Mouse (Mus musculus): ENCODE results near the gene Ccdc88a. TPM values are rescaled to one million over a fixed set of nuclear protein-coding genes. Genes with fewer than 3 reads are reported as not detected.

Gene Ccdc88a
- total and polyA plus RNA-seq, 3 experiments = 4.0 to 225 (median 5.9) TPM

Other genes starting within 250 kb of the Ccdc88a start
- gene Pnpt1, start 242.9 kb upstream of the Ccdc88a start, total RNA-seq (2012; rRNA removed) = 85.0 and 87.4 TPM in 2 replicates
- 10 to 100 TPM in 1 of 2 experiments, not detected in 1; 56.2 TPM for gene Pnpt1, start 242.9 kb upstream of the Ccdc88a start, polyA plus RNA-seq (2012; ENCODE audit: insufficient read depth in 1 of 2, insufficient read length in 2 of 2, low read depth in 1 of 2, low replicate concordance in 2 of 2, missing spikeins in 1 of 2)
- gene Ppp4r3b, start 200.8 kb upstream of the Ccdc88a start, total RNA-seq (2012; rRNA removed) = 95.7 and 98.0 TPM in 2 replicates
- gene Ppp4r3b, start 200.8 kb upstream of the Ccdc88a start, polyA plus RNA-seq (2012; ENCODE audit: insufficient read depth in 1 of 2, insufficient read length in 2 of 2, low read depth in 1 of 2, low replicate concordance in 2 of 2, missing spikeins in 1 of 2) = 100 to 1,000 TPM in 1 of 2 experiments, 10 to 100 TPM in 1; 58.9 to 145 TPM
- gene Cfap36, start 126.2 kb upstream of the Ccdc88a start, total RNA-seq (2012; rRNA removed) = 18.7 and 18.8 TPM in 2 replicates
- 10 to 100 TPM in 1 of 2 experiments, not detected in 1; 17.8 TPM for gene Cfap36, start 126.2 kb upstream of the Ccdc88a start, polyA plus RNA-seq (2012; ENCODE audit: insufficient read depth in 1 of 2, insufficient read length in 2 of 2, low read depth in 1 of 2, low replicate concordance in 2 of 2, missing spikeins in 1 of 2)
- 46.9 and 51.7 TPM in 2 replicates for gene Prorsd1, start 141.4 kb downstream of the Ccdc88a start, total RNA-seq (2012; rRNA removed)
- gene Prorsd1, start 141.4 kb downstream of the Ccdc88a start, polyA plus RNA-seq (2012; ENCODE audit: insufficient read depth in 1 of 2, insufficient read length in 2 of 2, low read depth in 1 of 2, low replicate concordance in 2 of 2, missing spikeins in 1 of 2) = 10 to 100 TPM in 1 of 2 experiments, not detected in 1; 48.7 TPM
- 32.7 and 38.2 TPM in 2 replicates for gene Mtif2, start 152.8 kb downstream of the Ccdc88a start, total RNA-seq (2012; rRNA removed)
- 100 to 1,000 TPM in 1 of 2 experiments, 10 to 100 TPM in 1; 22.5 to 161 TPM for gene Mtif2, start 152.8 kb downstream of the Ccdc88a start, polyA plus RNA-seq (2012; ENCODE audit: insufficient read depth in 1 of 2, insufficient read length in 2 of 2, low read depth in 1 of 2, low replicate concordance in 2 of 2, missing spikeins in 1 of 2)
- 0.26 and 0.62 TPM in 2 replicates for gene Clhc1, start 174.3 kb downstream of the Ccdc88a start, total RNA-seq (2012; rRNA removed)
- gene Clhc1, start 174.3 kb downstream of the Ccdc88a start, polyA plus RNA-seq (2012; ENCODE audit: insufficient read depth in 1 of 2, insufficient read length in 2 of 2, low read depth in 1 of 2, low replicate concordance in 2 of 2, missing spikeins in 1 of 2) = under 1 TPM in 1 of 2 experiments, not detected in 1; 0.08 TPM
- 1,978 and 2,403 TPM in 2 replicates for gene Rps27a, start 174.5 kb downstream of the Ccdc88a start, total RNA-seq (2012; rRNA removed)
- gene Rps27a, start 174.5 kb downstream of the Ccdc88a start, polyA plus RNA-seq (2012; ENCODE audit: insufficient read depth in 1 of 2, insufficient read length in 2 of 2, low read depth in 1 of 2, low replicate concordance in 2 of 2, missing spikeins in 1 of 2) = 1,000 to 10,000 TPM in 1 of 2 experiments, 100 to 1,000 TPM in 1; 560 to 1,339 TPM

Measured in MEL (cell line).